Mouse (Mus musculus): Measurements from ENCODE around the gene Cacng5. TPM values are rescaled to one million over a fixed set of nuclear protein-coding genes. Genes with fewer than 3 reads are reported as not detected.

Gene Cacng5
- polyA plus RNA-seq, 1 experiment from 2014 or later = 1.3 TPM

GRCm38 (mm10) chr11:107931721-107932120 is 16.9 kb upstream of the Cacng5 start:
- no peaks in the 10 kb centered on the region for H3K9me3 ChIP-seq (ENCODE audit: control insufficient read depth, low read length)
- H3K4me2 ChIP-seq = no peak overlapping the region
- H3K36me3 ChIP-seq (ENCODE audit: control insufficient read depth, insufficient read depth, low read length) = no peaks in the 10 kb centered on the region
- H3K4me3 ChIP-seq (ENCODE audit: low read depth, low read length) = no peak overlapping the region
- no peak overlapping the region for H3K9ac ChIP-seq (ENCODE audit: low read length)
- DNase-seq (ENCODE audit: low spot score, missing footprints) (no peak), ATAC-seq (ENCODE audit: low FRiP score) (no peak)
- H3K27ac ChIP-seq (ENCODE audit: low read depth, low read length) = no peak overlapping the region
- H3K4me1 ChIP-seq (ENCODE audit: control insufficient read depth, insufficient read depth, low read length) = no peaks in the 10 kb centered on the region
- no peaks in the 10 kb centered on the region for H3K27me3 ChIP-seq (ENCODE audit: control insufficient read depth, insufficient read depth, low read length)
- 79% methylated on average over 7 of the region's 7 CpGs for WGBS

GRCm38 (mm10) chr11:107931288-107931687 is 16.4 kb upstream of the Cacng5 start:
- Histone ChIP-seq H3K4me2 (no peak overlapping the region), H3K4me1 (ENCODE audit: control insufficient read depth, insufficient read depth, low read length) (no peaks in the 10 kb centered on the region), H3K36me3 (ENCODE audit: control insufficient read depth, insufficient read depth, low read length) (no peaks in the 10 kb centered on the region), H3K9ac (ENCODE audit: low read length) (no peak overlapping the region), H3K4me3 (ENCODE audit: low read depth, low read length) (no peak overlapping the region), H3K9me3 (ENCODE audit: control insufficient read depth, low read length) (no peaks in the 10 kb centered on the region), H3K27me3 (ENCODE audit: control insufficient read depth, insufficient read depth, low read length) (no peaks in the 10 kb centered on the region), H3K27ac (ENCODE audit: low read depth, low read length) (no peak overlapping the region)
- 92% methylated on average over 11 of the region's 11 CpGs for WGBS
- DNase-seq (ENCODE audit: low spot score, missing footprints) (no peak), ATAC-seq (ENCODE audit: low FRiP score) (no peak)

- WGBS = 59% methylated on average over 3 of the region's 3 CpGs
- no peak overlapping the region for H3K4me3 ChIP-seq (ENCODE audit: low read depth, low read length)
- ATAC-seq (ENCODE audit: low FRiP score) = no peak
Observed at GRCm38 (mm10) chr11:107929712-107930111, 14.9 kb upstream of the Cacng5 start.

GRCm38 (mm10) chr11:107919852-107920508 is 5.1 kb upstream of the Cacng5 start:
- Histone ChIP-seq H3K4me3 (ENCODE audit: low read depth, low read length) (no peak overlapping the region), H3K4me2 (no peak overlapping the region), H3K27ac (ENCODE audit: low read depth, low read length) (no peak overlapping the region), H3K9ac (ENCODE audit: low read length) (no peak overlapping the region), H3K27me3 (ENCODE audit: control insufficient read depth, insufficient read depth, low read length) (0 out of 2 replicates have a peak, but pooled peaks cover 2% of the 10 kb centered on the region), H3K9me3 (ENCODE audit: control insufficient read depth, low read length) (no peaks in the 10 kb centered on the region), H3K4me1 (ENCODE audit: control insufficient read depth, insufficient read depth, low read length) (peaks cover 4% of the 10 kb centered on the region), H3K36me3 (ENCODE audit: control insufficient read depth, insufficient read depth, low read length) (no peaks in the 10 kb centered on the region)
- 46% methylated on average over 16 of the region's 16 CpGs for WGBS
- DNase-seq (ENCODE audit: low spot score, missing footprints) (no peak), ATAC-seq (ENCODE audit: low FRiP score) (no peak)

More at GRCm38 (mm10) chr11:107929712-107930111, 14.9 kb upstream of the Cacng5 start:
- Histone ChIP-seq H3K27ac (ENCODE audit: low read depth, low read length) (no peak overlapping the region), H3K9ac (ENCODE audit: low read length) (no peak overlapping the region), H3K4me1 (ENCODE audit: control insufficient read depth, insufficient read depth, low read length) (no peaks in the 10 kb centered on the region), H3K9me3 (ENCODE audit: control insufficient read depth, low read length) (no peaks in the 10 kb centered on the region), H3K4me2 (no peak overlapping the region), H3K36me3 (ENCODE audit: control insufficient read depth, insufficient read depth, low read length) (no peaks in the 10 kb centered on the region), H3K27me3 (ENCODE audit: control insufficient read depth, insufficient read depth, low read length) (no peaks in the 10 kb centered on the region)
- DNase-seq (ENCODE audit: low spot score, missing footprints) = no peak

GRCm38 (mm10) chr11:107917721-107918235 is 2.9 kb upstream of the Cacng5 start:
- H3K4me1 ChIP-seq (ENCODE audit: control insufficient read depth, insufficient read depth, low read length) = peaks cover 5% of the 10 kb centered on the region
- no peak overlapping the region for H3K4me2 ChIP-seq
- WGBS = 59% methylated on average over 9 of the region's 9 CpGs
- peaks cover 7% of the 10 kb centered on the region for H3K27me3 ChIP-seq (ENCODE audit: control insufficient read depth, insufficient read depth, low read length)
- ATAC-seq (ENCODE audit: low FRiP score) (0 out of 2 replicates have a peak, but pooled peaks have one; percentile 28), DNase-seq (ENCODE audit: low spot score, missing footprints) (no peak)
- no peak overlapping the region; the same call in 1 of the 2 replicates for H3K27ac ChIP-seq (ENCODE audit: low read depth, low read length)
- no peak overlapping the region for H3K4me3 ChIP-seq (ENCODE audit: low read depth, low read length)
- H3K9me3 ChIP-seq (ENCODE audit: control insufficient read depth, low read length) = no peaks in the 10 kb centered on the region
- H3K36me3 ChIP-seq (ENCODE audit: control insufficient read depth, insufficient read depth, low read length) = no peaks in the 10 kb centered on the region
- no peak overlapping the region for H3K9ac ChIP-seq (ENCODE audit: low read length)

GRCm38 (mm10) chr11:107913317-107913716 is 1.5 kb downstream of the Cacng5 start:
- Histone ChIP-seq H3K36me3 (ENCODE audit: control insufficient read depth, insufficient read depth, low read length) (no peaks in the 10 kb centered on the region), H3K27ac (ENCODE audit: low read depth, low read length) (no peak overlapping the region), H3K9ac (ENCODE audit: low read length) (no peak overlapping the region), H3K4me3 (ENCODE audit: low read depth, low read length) (no peak overlapping the region), H3K27me3 (ENCODE audit: control insufficient read depth, insufficient read depth, low read length) (peaks cover 9% of the 10 kb centered on the region), H3K4me2 (no peak overlapping the region), H3K9me3 (ENCODE audit: control insufficient read depth, low read length) (0 out of 2 replicates have a peak, but pooled peaks cover 3% of the 10 kb centered on the region), H3K4me1 (ENCODE audit: control insufficient read depth, insufficient read depth, low read length) (peaks cover 5% of the 10 kb centered on the region)
- no peak for DNase-seq (ENCODE audit: low spot score, missing footprints)
- 59% methylated on average over 3 of the region's 3 CpGs for WGBS
- no peak for ATAC-seq (ENCODE audit: low FRiP score)

- DNase-seq (ENCODE audit: low spot score, missing footprints) = no peak
- no peak overlapping the region for H3K27ac ChIP-seq (ENCODE audit: low read depth, low read length)
- H3K4me2 ChIP-seq = no peak overlapping the region
- H3K27me3 ChIP-seq (ENCODE audit: control insufficient read depth, insufficient read depth, low read length) = no peaks in the 10 kb centered on the region
- H3K4me3 ChIP-seq (ENCODE audit: low read depth, low read length) = no peak overlapping the region
- WGBS = 85% methylated on average over 9 of the region's 9 CpGs
- H3K9me3 ChIP-seq (ENCODE audit: control insufficient read depth, low read length) = 0 out of 2 replicates have a peak, but pooled peaks cover 3% of the 10 kb centered on the region
- H3K9ac ChIP-seq (ENCODE audit: low read length) = no peak overlapping the region
- no peaks in the 10 kb centered on the region for H3K36me3 ChIP-seq (ENCODE audit: control insufficient read depth, insufficient read depth, low read length)
- no peak for ATAC-seq (ENCODE audit: low FRiP score)
- H3K4me1 ChIP-seq (ENCODE audit: control insufficient read depth, insufficient read depth, low read length) = no peaks in the 10 kb centered on the region
Observed at GRCm38 (mm10) chr11:107905364-107905763, 9.5 kb downstream of the Cacng5 start.

GRCm38 (mm10) chr11:107903966-107904605 is 10.8 kb downstream of the Cacng5 start:
- no peak overlapping the region for H3K27ac ChIP-seq (ENCODE audit: low read depth, low read length)

GRCm38 (mm10) chr11:107900470-107900869 is 14.4 kb downstream of the Cacng5 start:
- Histone ChIP-seq H3K27me3 (ENCODE audit: control insufficient read depth, insufficient read depth, low read length) (no peaks in the 10 kb centered on the region), H3K4me2 (no peak overlapping the region), H3K27ac (ENCODE audit: low read depth, low read length) (no peak overlapping the region), H3K36me3 (ENCODE audit: control insufficient read depth, insufficient read depth, low read length) (no peaks in the 10 kb centered on the region), H3K4me3 (ENCODE audit: low read depth, low read length) (no peak overlapping the region), H3K9me3 (ENCODE audit: control insufficient read depth, low read length) (no peaks in the 10 kb centered on the region), H3K9ac (ENCODE audit: low read length) (no peak overlapping the region), H3K4me1 (ENCODE audit: control insufficient read depth, insufficient read depth, low read length) (no peaks in the 10 kb centered on the region)
- whole genome bisulfite sequencing = 45% methylated on average over 4 of the region's 4 CpGs
- DNase-seq (ENCODE audit: low spot score, missing footprints) = no peak
- no peak for ATAC-seq (ENCODE audit: low FRiP score)

More at GRCm38 (mm10) chr11:107903966-107904605, 10.8 kb downstream of the Cacng5 start:
- no peak overlapping the region for H3K9ac ChIP-seq (ENCODE audit: low read length)
- no peaks in the 10 kb centered on the region for H3K9me3 ChIP-seq (ENCODE audit: control insufficient read depth, low read length)
- H3K4me2 ChIP-seq = no peak overlapping the region
- no peaks in the 10 kb centered on the region for H3K27me3 ChIP-seq (ENCODE audit: control insufficient read depth, insufficient read depth, low read length)
- H3K4me1 ChIP-seq (ENCODE audit: control insufficient read depth, insufficient read depth, low read length) = no peaks in the 10 kb centered on the region
- H3K4me3 ChIP-seq (ENCODE audit: low read depth, low read length) = no peak overlapping the region
- WGBS = 59% methylated on average over 4 of the region's 4 CpGs
- DNase-seq (ENCODE audit: low spot score, missing footprints) = no peak
- no peak for ATAC-seq (ENCODE audit: low FRiP score)
- no peaks in the 10 kb centered on the region for H3K36me3 ChIP-seq (ENCODE audit: control insufficient read depth, insufficient read depth, low read length)

Data from midbrain, embryonic 11.5 days (tissue).